Mouse (Mus musculus) cerebellum, adult 11-12 months (tissue): Measurements from ENCODE around the gene Plekhg5.

Experiments
- DNase-seq: peaks from one replicate; pipeline ENCODE4 v3.0.0; 2022

Plekhg5 gene

DNA sequence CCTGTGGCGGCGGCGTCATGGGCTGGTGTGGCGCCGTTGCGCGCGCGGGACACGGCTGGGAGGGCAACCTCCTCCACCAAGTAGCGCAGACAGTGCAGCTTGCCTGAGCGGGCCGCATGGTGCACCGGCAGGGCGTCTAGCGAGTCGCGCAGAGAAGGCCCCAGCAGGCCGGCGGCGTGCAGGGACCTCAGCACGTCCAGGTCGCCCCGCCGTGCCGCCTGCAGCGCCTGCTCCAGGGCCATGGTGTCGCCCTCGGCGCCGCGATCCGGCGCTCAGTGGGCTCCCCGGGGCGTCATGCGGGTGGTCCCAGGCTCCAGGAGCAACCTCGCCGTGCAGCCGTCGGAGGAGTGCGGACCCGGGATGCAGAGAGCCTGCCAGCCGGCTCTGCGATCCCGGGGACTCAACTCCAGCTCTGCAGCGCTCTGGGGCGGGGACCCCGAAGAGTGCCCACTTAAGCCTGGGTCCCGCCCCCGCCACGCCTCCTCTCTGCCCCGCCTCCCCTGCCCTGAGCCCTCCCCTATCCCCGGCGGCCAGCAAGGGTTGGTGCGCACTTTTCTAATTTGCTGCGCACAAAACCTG lies 79.8 kb downstream of the Plekhg5 start, which contains the start of gene Espn:
Gene Espn (minus strand): TSS at position 406 of the 579 bp plus-strand sequence.
- no peak for DNase-seq

DNA sequence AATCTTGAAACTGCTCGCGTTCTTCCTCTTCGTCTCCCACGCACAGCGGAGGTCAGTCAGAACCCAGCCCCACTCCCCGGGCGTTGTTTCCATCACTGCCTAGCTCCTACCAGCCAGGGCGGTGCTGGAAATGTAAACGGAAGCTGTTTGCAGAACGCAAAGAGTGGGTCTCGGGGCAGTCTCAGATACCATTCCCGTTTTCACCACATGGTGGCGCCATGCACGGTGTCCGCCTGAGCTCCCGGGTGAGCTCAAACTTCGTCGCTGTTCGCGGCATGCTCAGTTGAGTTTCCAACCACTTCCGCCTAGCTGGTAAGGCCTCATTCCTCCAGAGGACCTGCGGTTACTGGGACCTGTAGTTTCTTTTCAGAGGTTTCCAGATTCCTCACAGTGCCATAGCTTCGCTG lies 81.5 kb downstream of the Plekhg5 start:
- DNase-seq, result no peak

DNA sequence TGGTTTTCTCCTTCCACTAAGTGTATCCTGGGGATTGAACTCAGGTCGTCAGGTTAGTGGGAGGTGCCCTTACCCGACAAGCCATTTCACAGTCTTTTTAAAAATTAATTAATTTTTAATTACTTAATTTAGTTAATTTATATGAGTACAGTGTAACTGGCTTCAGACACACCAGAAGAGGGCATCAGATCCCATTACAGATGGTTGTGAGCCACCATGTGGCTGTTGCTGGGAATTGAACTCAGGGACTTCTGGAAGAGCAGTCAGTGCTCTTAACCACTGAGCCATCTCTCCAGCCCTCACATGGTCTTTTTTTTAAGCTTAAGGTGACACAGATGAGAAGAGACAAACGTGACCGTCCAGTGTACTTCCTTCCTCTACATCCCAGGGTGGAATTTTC lies 82.7 kb downstream of the Plekhg5 start:
- no peak for DNase-seq

DNA sequence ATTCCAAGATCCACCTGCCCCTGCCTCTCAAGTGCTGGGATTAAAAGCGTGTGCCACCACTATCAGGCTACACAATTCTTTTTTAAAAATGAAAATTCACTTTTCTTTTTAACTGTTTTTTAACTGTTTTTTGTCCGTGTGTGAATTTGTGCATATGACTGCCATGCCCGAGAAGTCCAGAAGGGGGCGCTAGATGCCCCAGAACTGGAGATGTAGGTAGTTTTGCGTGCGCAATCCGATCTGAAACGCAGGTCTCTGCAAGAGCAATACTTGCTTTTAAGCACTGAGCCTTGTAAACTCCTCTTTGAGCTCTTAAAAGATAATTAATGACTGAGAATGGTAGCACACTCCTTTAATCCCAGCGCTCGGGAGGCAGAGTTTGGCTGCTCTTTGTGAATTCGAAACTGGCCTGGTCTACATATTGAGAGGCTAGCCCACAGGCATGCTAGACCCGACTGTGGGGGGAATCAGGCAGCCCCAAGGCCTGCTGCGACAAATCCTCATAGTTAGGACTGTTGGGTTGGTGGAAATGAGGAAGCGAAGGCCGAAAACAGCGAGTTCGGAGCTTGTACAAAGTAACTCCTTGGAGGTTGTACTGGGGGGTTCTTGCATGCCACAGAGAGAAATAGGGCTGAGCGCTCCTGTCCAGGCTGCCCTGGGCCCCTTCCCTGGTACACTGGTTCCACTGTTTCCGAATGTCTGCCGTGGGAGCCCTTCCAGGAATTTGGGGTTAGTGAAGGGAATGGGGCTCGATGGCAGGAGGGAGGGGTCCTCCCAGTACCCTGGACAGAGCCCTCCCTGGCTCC lies 85.7 kb downstream of the Plekhg5 start:
- DNase-seq, result no peak

DNA sequence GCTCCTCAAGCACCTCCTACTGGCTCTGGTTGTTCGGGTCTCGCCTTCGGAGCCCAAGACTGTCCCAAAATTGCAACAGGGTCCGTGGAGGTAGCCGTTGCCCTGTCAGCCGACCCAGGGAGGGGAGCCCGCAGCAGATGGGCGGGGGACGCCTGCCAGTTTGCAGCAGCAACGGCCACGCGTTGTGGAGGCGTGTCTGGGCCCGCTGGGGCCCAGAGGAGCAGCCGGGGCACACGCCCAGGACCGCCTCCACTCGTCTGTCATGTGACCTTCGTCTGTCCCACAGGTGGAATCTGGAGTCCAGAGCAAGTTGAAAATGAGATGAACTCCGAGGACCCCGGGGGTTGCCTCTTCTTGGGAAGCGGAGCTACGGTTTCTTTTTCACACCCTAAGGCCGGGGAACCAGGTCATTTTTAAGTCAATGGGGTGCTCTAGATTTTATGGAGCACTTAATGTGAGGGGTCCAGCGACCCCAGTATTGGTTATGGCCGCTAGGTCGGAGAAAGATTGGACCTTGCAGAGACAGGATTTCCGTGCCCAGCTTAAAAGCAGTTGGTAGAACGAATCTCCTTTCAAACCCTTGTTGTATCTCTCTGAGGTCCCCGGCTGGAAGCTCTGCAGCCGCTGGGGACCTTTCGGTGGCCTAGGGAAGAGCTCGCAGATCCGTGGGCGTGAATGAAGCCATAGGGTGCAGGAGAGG lies 86.4 kb downstream of the Plekhg5 start, which contains the start of gene Hes2:
Gene Hes2 (plus strand): TSS at position 283 of the 700 bp plus-strand sequence.
- no peak for DNase-seq

DNA sequence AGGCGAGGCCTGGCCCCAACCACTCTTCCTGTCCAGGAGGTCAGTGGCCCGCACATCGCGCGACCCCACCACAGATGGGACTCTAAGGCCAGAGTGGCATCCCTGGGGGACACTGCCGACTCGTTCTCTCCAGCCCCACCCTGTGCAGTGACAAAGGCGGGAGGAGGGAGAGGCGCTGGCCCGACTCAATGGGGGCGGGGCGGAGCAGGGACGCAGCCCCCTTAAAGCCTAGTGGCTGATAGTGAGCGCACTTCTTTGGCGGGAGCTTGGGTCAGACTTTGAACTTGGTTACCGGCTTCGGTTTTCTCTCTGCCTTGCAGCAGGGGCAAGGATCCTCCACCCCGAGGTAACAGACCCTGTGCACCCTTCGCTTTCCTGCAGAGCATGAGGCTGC lies 87.0 kb downstream of the Plekhg5 start:
- no peak for DNase-seq

DNA sequence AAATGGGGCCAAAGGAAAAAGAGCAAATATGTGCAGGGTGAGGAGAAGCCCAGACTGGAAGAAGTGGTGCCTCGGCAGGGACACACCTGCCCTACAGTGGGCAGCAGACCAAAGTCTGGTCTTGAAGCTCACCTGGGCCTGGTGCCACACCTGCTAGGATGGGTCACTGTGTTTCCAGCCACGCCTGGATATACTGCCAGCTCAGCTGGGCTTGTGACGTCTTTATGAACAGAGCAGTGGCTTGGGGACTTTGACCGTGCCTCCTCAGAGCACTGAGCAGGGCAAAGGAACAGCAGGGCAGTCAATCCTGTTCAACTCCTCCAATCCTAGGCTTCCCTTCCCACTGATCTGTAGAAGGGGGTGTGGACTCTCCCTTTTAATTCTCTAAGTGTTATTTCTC lies 88.5 kb downstream of the Plekhg5 start:
- DNase-seq, result no peak

DNA sequence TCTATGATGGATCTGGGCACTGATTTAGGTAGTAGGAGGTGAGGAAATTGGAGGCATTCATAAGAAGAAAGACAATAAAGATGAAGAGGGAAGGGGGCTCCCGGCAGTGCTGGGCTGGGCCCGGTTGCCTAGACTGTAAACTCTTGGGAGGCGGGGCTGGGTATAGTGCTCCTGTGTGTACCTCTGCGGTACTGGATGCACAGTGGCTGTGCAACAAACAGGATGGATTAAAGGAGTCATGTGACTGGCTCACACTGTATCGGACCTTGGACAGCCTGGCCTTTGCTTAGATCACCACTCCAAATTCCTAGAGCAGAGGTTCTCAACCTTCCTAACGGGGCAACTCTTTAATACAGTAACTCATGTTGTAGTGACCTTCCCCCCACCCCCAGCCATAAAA lies 89.3 kb downstream of the Plekhg5 start:
- no peak for DNase-seq

DNA sequence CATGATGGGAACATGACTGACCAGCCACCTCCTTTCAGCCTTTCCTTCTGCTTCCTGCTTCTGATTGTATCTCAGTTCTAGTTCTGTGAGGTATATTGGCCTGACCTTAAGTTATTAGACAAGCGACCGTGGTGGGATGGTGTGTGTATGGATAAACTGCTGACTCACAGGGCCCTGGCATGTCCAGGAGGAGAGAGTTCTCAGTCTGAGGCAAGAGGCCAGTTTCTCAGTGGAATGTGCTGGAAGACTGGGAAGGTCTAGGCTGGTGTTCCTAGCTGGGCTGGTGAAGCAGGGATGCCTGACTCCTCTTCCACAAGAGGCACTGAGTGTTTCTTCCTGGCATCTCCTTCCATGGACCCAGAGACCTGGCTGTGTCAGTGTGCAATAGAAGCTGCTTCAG lies 90.5 kb downstream of the Plekhg5 start:
- no peak for DNase-seq
